Mouse (Mus musculus): ENCODE results near the gene Cadm3.

- TF ChIP-seq CTCF (IDR thresholded peaks at IDR 0.05; ENCODE audit: control insufficient read depth, insufficient read depth, insufficient read length) (no peak), USF1 (IDR thresholded peaks at IDR 0.05; ENCODE audit: low read depth) (no peak), CEBPB (IDR thresholded peaks at IDR 0.05; ENCODE audit: low read depth) (no peak), MAX (IDR thresholded peaks at IDR 0.05) (no peak), MYOG (IDR thresholded peaks at IDR 0.05; ENCODE audit: control insufficient read depth, extremely low read depth, insufficient read length) (no peak), FOSL1 (IDR thresholded peaks at IDR 0.05; ENCODE audit: insufficient read depth, low read length, poor library complexity, severe bottlenecking) (no peak), MYOD1 (IDR thresholded peaks at IDR 0.05; ENCODE audit: control insufficient read depth, insufficient read length, low read depth) (no peak)
These were observed 42.1 kb downstream of the Cadm3 start for GRCm38 (mm10) chr1:173325395-173325794.
